Mouse (Mus musculus): Measurements from ENCODE around the gene Prkn. TPM values are rescaled to one million over a fixed set of nuclear protein-coding genes. Genes with fewer than 3 reads are reported as not detected.

The Prkn gene
- polyA plus RNA-seq, 1 experiment = 16.7 TPM

DNA sequence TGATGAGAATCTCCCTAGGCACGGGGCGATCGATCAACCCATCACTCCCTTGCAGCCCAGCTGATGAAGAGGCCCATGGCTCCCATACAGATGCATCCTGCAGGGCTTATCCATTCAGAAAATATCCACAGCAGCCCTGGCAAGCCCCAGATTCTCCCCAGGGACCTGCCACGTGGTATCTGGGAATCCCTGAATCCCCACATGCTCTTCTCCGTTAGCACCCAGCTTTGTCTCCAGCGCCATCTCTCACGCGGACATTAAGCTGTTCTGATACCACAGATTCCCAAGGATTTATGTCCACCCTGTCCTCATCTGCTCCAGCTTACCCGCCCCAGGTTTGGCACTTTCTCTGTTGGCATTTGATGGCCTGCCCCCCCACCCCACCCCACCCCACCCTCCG, 1225.9 kb downstream of the Prkn start:
- H3K27ac ChIP-seq (ENCODE audit: insufficient read depth, low read length) = no peak overlapping the region
- DNase-seq = no peak
- no peaks in the 10 kb centered on the region for H3K4me1 ChIP-seq (ENCODE audit: control insufficient read depth, insufficient read depth, low read length)
- H3K27me3 ChIP-seq (ENCODE audit: control insufficient read depth, insufficient read depth, low read length) = no peaks in the 10 kb centered on the region
- 67% methylated on average over 10 of the region's 10 CpGs for WGBS
- no peak overlapping the region for H3K4me3 ChIP-seq (replicated peaks; ENCODE audit: insufficient read depth, low read depth, low read length)
- no peak for TF ChIP-seq POLR2A (IDR thresholded peaks at IDR 0.05; ENCODE audit: borderline replicate concordance, insufficient read depth, low read length)
- no peak for TF ChIP-seq CTCF (IDR thresholded peaks at IDR 0.05; ENCODE audit: borderline replicate concordance, insufficient read depth, low read depth, low read length)

GRCm38 (mm10) chr17:12076816-12077215, 1236.6 kb downstream of the Prkn start:
- Histone ChIP-seq H3K4me3 (replicated peaks; ENCODE audit: insufficient read depth, low read depth, low read length) (no peak overlapping the region), H3K27me3 (ENCODE audit: control insufficient read depth, insufficient read depth, low read length) (no peaks in the 10 kb centered on the region), H3K27ac (ENCODE audit: insufficient read depth, low read length) (no peak overlapping the region), H3K4me1 (ENCODE audit: control insufficient read depth, insufficient read depth, low read length) (no peaks in the 10 kb centered on the region)
- 79% methylated on average over 2 of the region's 2 CpGs for WGBS
- TF ChIP-seq CTCF (IDR thresholded peaks at IDR 0.05; ENCODE audit: borderline replicate concordance, insufficient read depth, low read depth, low read length) (no peak), POLR2A (IDR thresholded peaks at IDR 0.05; ENCODE audit: borderline replicate concordance, insufficient read depth, low read length) (no peak)
- DNase-seq = no peak

DNA sequence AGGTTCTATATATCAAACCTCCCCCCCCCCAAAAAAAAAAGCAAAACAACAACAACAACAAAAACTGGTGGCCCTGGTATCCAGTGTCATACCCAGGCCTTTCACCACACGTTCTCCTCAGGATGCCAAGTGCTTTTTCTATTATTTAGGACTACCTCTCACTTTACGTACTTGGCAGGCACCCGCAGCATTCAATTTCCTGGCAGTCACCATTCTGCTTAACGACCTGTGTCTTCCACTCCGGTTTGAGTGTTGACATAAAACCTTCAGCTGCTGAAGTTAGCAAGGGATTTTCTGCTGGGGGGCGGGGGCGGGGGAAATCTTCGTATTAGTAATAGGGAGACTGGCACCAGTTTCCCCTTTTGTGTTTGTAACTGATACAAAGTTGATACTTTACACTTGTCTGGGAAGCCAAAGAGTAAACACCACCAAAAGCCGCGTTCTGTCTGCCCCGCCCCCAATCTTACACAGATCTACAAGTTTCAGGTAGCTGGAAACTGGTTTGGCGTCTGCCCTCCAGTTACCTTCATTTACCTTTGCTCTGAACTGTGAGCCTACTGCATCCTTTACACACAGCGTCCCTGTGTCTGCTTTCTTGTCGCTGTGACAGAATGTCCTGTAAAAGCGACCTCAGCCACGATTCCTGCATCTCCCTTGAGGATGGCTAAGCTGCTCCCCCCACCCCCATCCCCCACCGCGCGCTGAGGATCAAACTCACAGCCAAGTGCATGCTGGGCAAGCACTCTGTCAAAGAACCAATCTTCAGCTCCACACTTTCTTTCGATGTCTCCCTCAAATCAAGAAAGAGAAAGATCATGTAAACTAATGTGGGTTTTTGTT, 1240.7 kb downstream of the Prkn start:
- no peak overlapping the region for H3K4me3 ChIP-seq (replicated peaks; ENCODE audit: insufficient read depth, low read depth, low read length)
- H3K27ac ChIP-seq (ENCODE audit: insufficient read depth, low read length) = no peak overlapping the region
- no peaks in the 10 kb centered on the region for H3K27me3 ChIP-seq (ENCODE audit: control insufficient read depth, insufficient read depth, low read length)
- no peaks in the 10 kb centered on the region for H3K4me1 ChIP-seq (ENCODE audit: control insufficient read depth, insufficient read depth, low read length)
- DNase-seq = no peak
- no peak for TF ChIP-seq CTCF (IDR thresholded peaks at IDR 0.05; ENCODE audit: borderline replicate concordance, insufficient read depth, low read depth, low read length)
- no peak for TF ChIP-seq POLR2A (IDR thresholded peaks at IDR 0.05; ENCODE audit: borderline replicate concordance, insufficient read depth, low read length)
- WGBS = 42% methylated on average over 20 of the region's 20 CpGs

GRCm38 (mm10) chr17:12082201-12082600, 1242.0 kb downstream of the Prkn start:
- Histone ChIP-seq H3K4me1 (ENCODE audit: control insufficient read depth, insufficient read depth, low read length) (no peaks in the 10 kb centered on the region), H3K27ac (ENCODE audit: insufficient read depth, low read length) (no peak overlapping the region), H3K27me3 (ENCODE audit: control insufficient read depth, insufficient read depth, low read length) (no peaks in the 10 kb centered on the region), H3K4me3 (replicated peaks; ENCODE audit: insufficient read depth, low read depth, low read length) (no peak overlapping the region)
- DNase-seq = no peak
- WGBS = 93% methylated on average over 5 of the region's 5 CpGs
- TF ChIP-seq POLR2A (IDR thresholded peaks at IDR 0.05; ENCODE audit: borderline replicate concordance, insufficient read depth, low read length) (no peak), CTCF (IDR thresholded peaks at IDR 0.05; ENCODE audit: borderline replicate concordance, insufficient read depth, low read depth, low read length) (no peak)

DNA sequence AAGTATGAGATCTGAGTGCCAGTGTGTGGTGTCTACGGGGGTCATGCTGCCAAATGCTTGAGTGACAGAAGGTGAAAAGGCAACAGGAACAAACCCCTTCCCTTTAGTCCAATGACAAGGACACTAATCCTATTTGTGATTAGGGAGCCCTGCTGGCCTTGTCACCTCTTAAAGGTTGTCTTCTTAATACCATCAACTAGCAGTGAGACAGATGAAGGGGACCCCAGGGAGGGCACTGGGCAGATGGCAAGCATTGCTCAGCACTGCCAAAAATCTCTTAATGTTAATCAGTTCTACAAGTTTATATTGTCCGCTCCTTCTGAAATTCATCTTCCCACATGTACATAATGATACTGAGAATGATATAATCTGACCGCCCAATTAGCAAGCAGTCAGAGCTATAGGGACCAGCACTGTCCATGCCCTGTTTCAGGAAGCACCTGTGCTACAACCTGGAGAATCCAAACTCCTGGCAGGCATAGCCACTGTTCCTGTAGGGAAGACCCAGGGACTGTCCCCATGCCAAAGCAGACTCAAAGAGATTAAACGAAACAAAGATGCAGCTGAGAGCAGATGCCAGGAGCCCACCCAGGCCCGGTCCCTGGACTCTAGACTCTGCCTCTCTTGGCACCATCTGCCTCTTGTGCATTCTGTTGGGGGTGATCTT, 1250.2 kb downstream of the Prkn start:
- no peak for DNase-seq
- H3K4me3 ChIP-seq (replicated peaks; ENCODE audit: insufficient read depth, low read depth, low read length) = no peak overlapping the region
- no peaks in the 10 kb centered on the region for H3K27me3 ChIP-seq (ENCODE audit: control insufficient read depth, insufficient read depth, low read length)
- WGBS = 40% methylated on average over 5 of the region's 5 CpGs
- H3K27ac ChIP-seq (ENCODE audit: insufficient read depth, low read length) = no peak overlapping the region
- peaks cover 5% of the 10 kb centered on the region; the same call in 1 of the 2 replicates for H3K4me1 ChIP-seq (ENCODE audit: control insufficient read depth, insufficient read depth, low read length)
- no peak for TF ChIP-seq CTCF (IDR thresholded peaks at IDR 0.05; ENCODE audit: borderline replicate concordance, insufficient read depth, low read depth, low read length)
- TF ChIP-seq POLR2A (IDR thresholded peaks at IDR 0.05; ENCODE audit: borderline replicate concordance, insufficient read depth, low read length) = no peak

DNA sequence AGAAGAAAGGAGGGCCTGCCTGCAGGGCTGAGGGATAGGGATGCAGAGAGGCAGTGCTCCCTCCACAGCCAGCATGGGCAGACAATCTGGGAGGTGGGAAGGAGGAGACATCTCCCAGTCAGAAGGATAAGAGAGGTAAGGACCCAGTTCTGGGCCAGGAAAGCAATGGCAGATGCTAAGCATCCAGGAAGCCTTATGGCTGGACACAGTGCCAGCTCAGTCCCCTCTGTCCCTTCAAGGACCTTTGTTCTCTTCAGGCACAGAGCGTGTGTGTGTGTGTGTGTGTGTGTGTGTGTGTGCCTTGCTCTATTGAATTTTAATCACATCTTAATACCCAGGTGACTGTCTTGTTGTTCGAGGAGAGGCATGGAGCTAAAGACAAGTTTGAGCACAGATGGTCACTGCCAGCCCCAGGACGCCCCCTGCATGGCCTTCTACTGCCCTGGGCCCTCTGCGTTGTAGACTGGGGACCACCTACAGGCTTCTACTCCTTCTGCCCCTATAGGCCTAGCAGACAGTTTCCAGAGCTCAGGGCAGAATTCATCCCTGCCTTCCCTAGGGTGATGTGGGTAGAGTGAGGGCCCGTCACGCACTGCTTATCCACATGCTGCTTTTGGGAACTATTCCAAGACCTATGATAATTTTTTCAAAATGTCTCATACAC, 1252.8 kb downstream of the Prkn start:
- 35% methylated on average over 6 of the region's 6 CpGs for WGBS

DNA sequence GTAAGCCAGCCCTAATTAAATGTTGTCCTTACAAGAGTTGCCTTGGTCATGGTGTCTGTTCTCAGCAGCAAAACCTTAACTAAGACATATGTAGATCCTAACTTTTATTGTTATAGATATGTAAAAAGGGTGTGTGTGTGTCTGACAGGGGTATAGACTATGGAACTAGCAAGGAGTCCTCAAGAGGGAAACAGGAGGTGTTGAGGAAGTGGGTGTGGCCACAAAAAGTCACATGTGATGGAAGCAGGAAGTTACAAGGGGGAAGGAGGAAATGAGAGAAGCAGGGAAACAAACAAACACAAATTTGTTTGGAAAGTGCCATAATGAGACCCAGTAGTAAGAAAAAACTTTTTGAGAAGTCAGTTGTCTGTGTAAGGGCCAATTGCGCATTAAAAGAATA, 1253.8 kb downstream of the Prkn start:
- H3K27me3 ChIP-seq (ENCODE audit: control insufficient read depth, insufficient read depth, low read length) = no peaks in the 10 kb centered on the region
- TF ChIP-seq CTCF (IDR thresholded peaks at IDR 0.05; ENCODE audit: borderline replicate concordance, insufficient read depth, low read depth, low read length) (no peak), POLR2A (IDR thresholded peaks at IDR 0.05; ENCODE audit: borderline replicate concordance, insufficient read depth, low read length) (no peak)
- 98% methylated on average over 1 of the region's 1 CpGs for WGBS
- H3K27ac ChIP-seq (ENCODE audit: insufficient read depth, low read length) = no peak overlapping the region
- no peak for DNase-seq
- H3K4me1 ChIP-seq (ENCODE audit: control insufficient read depth, insufficient read depth, low read length) = peaks cover 5% of the 10 kb centered on the region; the same call in 1 of the 2 replicates
- no peak overlapping the region for H3K4me3 ChIP-seq (replicated peaks; ENCODE audit: insufficient read depth, low read depth, low read length)

More for the DNA sequence above, 1252.8 kb downstream of the Prkn start:
- peak; percentile 18 to 31 for DNase-seq
- H3K27ac ChIP-seq (ENCODE audit: insufficient read depth, low read length) = no peak overlapping the region
- peaks cover 5% of the 10 kb centered on the region; the same call in 1 of the 2 replicates for H3K4me1 ChIP-seq (ENCODE audit: control insufficient read depth, insufficient read depth, low read length)
- H3K4me3 ChIP-seq (replicated peaks; ENCODE audit: insufficient read depth, low read depth, low read length) = no peak overlapping the region
- no peaks in the 10 kb centered on the region for H3K27me3 ChIP-seq (ENCODE audit: control insufficient read depth, insufficient read depth, low read length)
- TF ChIP-seq CTCF (IDR thresholded peaks at IDR 0.05; ENCODE audit: borderline replicate concordance, insufficient read depth, low read depth, low read length) (no peak), POLR2A (IDR thresholded peaks at IDR 0.05; ENCODE audit: borderline replicate concordance, insufficient read depth, low read length) (no peak)

Data from cerebellum, adult 2 months (tissue).